In the genomic region with DNA sequence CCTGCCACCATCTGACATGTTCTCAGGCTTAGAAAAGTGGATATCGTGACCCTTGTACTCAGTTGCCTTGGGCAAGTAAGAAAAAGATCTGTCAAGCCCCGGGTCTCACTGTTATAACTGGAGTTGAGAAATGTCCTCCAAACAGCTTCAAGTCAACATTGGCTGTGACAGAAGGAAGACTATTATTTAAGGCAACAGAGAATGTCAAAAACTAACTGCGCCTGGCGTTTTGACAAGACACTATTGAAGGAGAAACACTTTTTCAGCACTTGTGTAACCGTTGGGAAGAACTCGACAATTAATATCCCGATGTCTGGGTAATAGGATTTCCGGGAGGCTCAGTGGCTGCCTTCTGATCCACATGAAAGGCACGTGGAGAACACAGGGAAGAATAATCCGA, we compare ENCODE assay signal across 19 mouse cellular contexts. TPM values are rescaled to one million over a fixed set of nuclear protein-coding genes. Genes with fewer than 3 reads are reported as not detected.
DNase-seq lines count a peak whose midpoint lies in the region; TF ChIP-seq lines count a peak whose summit lies in the region.
"Had no signal": no experiment of that assay in that cellular context is flagged by ENCODE, and none has a peak within 500 bp of the region (broad histone marks: within the 10 kb centered on the region; RNA-seq: fewer than 3 reads in every experiment).

No protein-coding gene starts in this region.

- no peak for TF ChIP-seq CTCF in left cerebral cortex, adult 2 months (IDR thresholded peaks at IDR 0.05)
- no peak for TF ChIP-seq CTCF in cortical plate, adult 2 months (IDR thresholded peaks at IDR 0.05; ENCODE audit: extremely low read depth, insufficient read depth, low read length)

- no peak for DNase-seq in left cerebral cortex, adult 2 months (ENCODE audit: extremely low spot score in 1 of 2, low spot score in 2 of 2)
- no peak for DNase-seq in left cerebral cortex, postnatal 4 days
- DNase-seq in testis, postnatal 10 days (ENCODE audit: low spot score), result peak; percentile 17
- no peak for DNase-seq in testis, postnatal 14 days (ENCODE audit: low spot score)
- DNase-seq in kidney, adult 9 months, result no peak
- DNase-seq: adrenal gland, postnatal 10 days; adrenal gland, postnatal 36 days; cerebellum, adult 9-11 months; embryo, embryonic 11 days; gastrocnemius, adult 2 months; gastrocnemius, postnatal 14 days had no signal

- intact Hi-C loops in left cerebral cortex, adult 2 months (cut with DNase I), result no loop called here
- intact Hi-C loops in left cerebral cortex, postnatal 4 days (cut with DNase I), result no loop called here

- peaks cover 4% of the 10 kb centered on the region; the same call in 1 of the 2 replicates for H3K4me1 ChIP-seq in cortical plate, adult 2 months (ENCODE audit: control insufficient read depth, insufficient read depth, low read length)
- H3K4me1 ChIP-seq: embryonic facial prominence, embryonic 10.5 days; embryonic facial prominence, embryonic 13.5 days; forebrain, embryonic 12.5 days; forebrain, embryonic 15.5 days; hindbrain, embryonic 10.5 days; hindbrain, embryonic 13.5 days had no signal

- H3K4me3 ChIP-seq in left cerebral cortex, adult 2 months, result no peak overlapping the region
- H3K4me3 ChIP-seq in cortical plate, adult 2 months (ENCODE audit: insufficient read depth, low read length), result no peak overlapping the region
- H3K4me3 ChIP-seq: embryonic facial prominence, embryonic 10.5 days; embryonic facial prominence, embryonic 13.5 days; erythroblast, embryonic 14.5 days; forebrain, embryonic 12.5 days; forebrain, embryonic 15.5 days; gastrocnemius, adult 2 months; hindbrain, embryonic 10.5 days; hindbrain, embryonic 13.5 days had no signal

- H3K27ac ChIP-seq in left cerebral cortex, adult 2 months, result peak overlapping the region; percentile 62; the same call in 1 of the 2 replicates
- peak overlapping the region; percentile 64; the same call in 1 of the 2 replicates for H3K27ac ChIP-seq in cortical plate, adult 2 months (ENCODE audit: insufficient read depth, low read length)
- H3K27ac ChIP-seq: embryonic facial prominence, embryonic 10.5 days; embryonic facial prominence, embryonic 13.5 days; forebrain, embryonic 12.5 days; forebrain, embryonic 15.5 days; gastrocnemius, adult 2 months; hindbrain, embryonic 10.5 days; hindbrain, embryonic 13.5 days had no signal

- no peak for TF ChIP-seq POLR2A in cortical plate, adult 2 months (IDR thresholded peaks at IDR 0.05; ENCODE audit: extremely low read depth, insufficient read depth, low read length)

RNA-seq across cellular contexts. Expression of a gene that starts 41.5 kb away (rescaled TPM):
- total RNA-seq in left cerebral cortex, adult 2 months (2021), result 10 to 100 TPM; 64.7 to 65.7 TPM
- 10 to 100 TPM; 23.9 to 29.0 TPM for total RNA-seq in left cerebral cortex, postnatal 4 days (2021)
- polyA plus RNA-seq in cortical plate, adult 2 months (2012; rRNA removed), result 44.5 and 44.7 TPM in 2 replicates
